Mouse (Mus musculus) megakaryocyte, embryonic 14.5 days (primary cell): Measurements from ENCODE around the gene Ndc80. TPM values are rescaled to one million over a fixed set of nuclear protein-coding genes. Genes with fewer than 3 reads are reported as not detected.

Experiments used
- H3K27me3 ChIP-seq: replicated peaks from 2 replicates; pipeline ENCODE3; 2012; ENCODE audit warnings: inconsistent platforms
- H3K36me3 ChIP-seq: replicated peaks from 2 replicates; pipeline ENCODE3; 2012; ENCODE audit warnings: low read length, inconsistent platforms, mixed read lengths
- H3K4me1 ChIP-seq: 2 replicates; pipeline ENCODE4 v1.6.1; 2012; ENCODE audit warnings: inconsistent platforms
- H3K4me3 ChIP-seq: replicated peaks from 2 replicates; pipeline ENCODE3; 2012; ENCODE audit warnings: moderate library complexity, mild to moderate bottlenecking, inconsistent platforms
- H3K9me3 ChIP-seq: 2 replicates; pipeline ENCODE4 v1.6.1; 2012; ENCODE audit warnings: inconsistent platforms
- FLI1 ChIP-seq: IDR thresholded peaks from 2 replicates; pipeline ENCODE4 v1.6.1; 2012; ENCODE audit warnings: low read length, inconsistent platforms, mixed read lengths
- GATA1 ChIP-seq: IDR thresholded peaks from 3 replicates; pipeline ENCODE4 v1.6.1; 2012; ENCODE audit warnings: mixed read lengths, low read length, inconsistent platforms, borderline replicate concordance
- polyA plus RNA-seq: library from polyadenylated mRNA; stranded (reverse); fragments of >175 nt; gene quantifications from 2 replicates; pipeline ENCODE4 v1.2.3, GENCODE M21; 2012; ENCODE audit warnings: low replicate concordance; ENCODE audit not compliant: insufficient read depth

Gene Ndc80
- polyA plus RNA-seq, 1 experiment = 2.9 TPM

GRCm38 (mm10) chr17:71510297-71510696 is 16.4 kb downstream of the Ndc80 start:
- Histone ChIP-seq H3K36me3 (peaks cover 88% of the 10 kb centered on the region), H3K4me1 (no peaks in the 10 kb centered on the region), H3K9me3 (no peaks in the 10 kb centered on the region), H3K4me3 (no peak overlapping the region), H3K27me3 (no peaks in the 10 kb centered on the region)
- TF ChIP-seq GATA1 (no peak), FLI1 (no peak)

DNA sequence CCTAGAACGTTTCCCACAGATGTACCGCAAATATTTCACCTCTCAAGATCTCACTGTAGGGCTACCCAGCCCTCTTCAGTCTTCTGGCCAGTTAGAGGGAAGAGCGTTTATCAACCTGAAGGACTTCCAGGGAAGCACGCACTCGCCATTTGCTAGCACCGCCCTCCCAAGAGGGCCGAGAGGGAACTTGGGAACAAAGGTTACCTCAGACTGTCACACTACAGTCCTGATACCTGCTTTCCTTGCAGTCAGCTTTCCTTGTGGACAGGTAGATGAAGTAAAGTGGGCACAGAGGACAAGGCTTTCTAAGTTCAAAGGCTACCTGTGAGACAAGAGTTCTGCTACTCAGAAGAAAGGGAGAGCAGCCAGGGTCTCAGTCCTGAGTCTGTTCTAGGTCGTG is 19.8 kb downstream of the Ndc80 start:
- peaks cover 86% of the 10 kb centered on the region for H3K36me3 ChIP-seq

GRCm38 (mm10) chr17:71495784-71496183 is 30.9 kb downstream of the Ndc80 start:
- peaks cover 60% of the 10 kb centered on the region for H3K36me3 ChIP-seq
- TF ChIP-seq GATA1 = no peak
- no peak for TF ChIP-seq FLI1
- no peaks in the 10 kb centered on the region for H3K27me3 ChIP-seq
- no peak overlapping the region for H3K4me3 ChIP-seq
- peaks cover 6% of the 10 kb centered on the region for H3K4me1 ChIP-seq
- H3K9me3 ChIP-seq = no peaks in the 10 kb centered on the region

More for the DNA sequence above, 19.8 kb downstream of the Ndc80 start:
- no peak overlapping the region for H3K4me3 ChIP-seq
- H3K4me1 ChIP-seq = peaks cover 6% of the 10 kb centered on the region
- no peaks in the 10 kb centered on the region for H3K27me3 ChIP-seq
- no peaks in the 10 kb centered on the region for H3K9me3 ChIP-seq
- no peak for TF ChIP-seq GATA1
- TF ChIP-seq FLI1 = no peak

DNA sequence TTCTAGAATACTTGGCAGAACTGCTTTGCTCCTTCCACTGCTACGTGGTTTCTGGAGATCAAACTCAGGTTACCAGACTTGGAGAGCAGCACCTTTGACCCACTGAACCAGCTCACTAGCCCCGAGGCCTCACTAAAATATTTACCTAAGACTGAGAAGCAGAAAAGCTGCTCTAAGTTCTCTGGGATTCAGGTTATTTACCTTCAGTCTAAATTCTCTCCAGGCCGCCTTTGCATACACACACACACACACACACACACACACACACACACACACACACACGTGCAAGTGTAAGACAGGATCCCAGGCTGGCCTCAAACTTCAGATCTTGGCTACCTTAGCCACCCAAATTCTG is 35.3 kb downstream of the Ndc80 start:
- Histone ChIP-seq H3K4me3 (no peak overlapping the region), H3K27me3 (no peaks in the 10 kb centered on the region), H3K9me3 (peaks cover 12% of the 10 kb centered on the region), H3K36me3 (peaks cover 28% of the 10 kb centered on the region), H3K4me1 (peaks cover 27% of the 10 kb centered on the region)
- TF ChIP-seq FLI1 (no peak), GATA1 (no peak)

DNA sequence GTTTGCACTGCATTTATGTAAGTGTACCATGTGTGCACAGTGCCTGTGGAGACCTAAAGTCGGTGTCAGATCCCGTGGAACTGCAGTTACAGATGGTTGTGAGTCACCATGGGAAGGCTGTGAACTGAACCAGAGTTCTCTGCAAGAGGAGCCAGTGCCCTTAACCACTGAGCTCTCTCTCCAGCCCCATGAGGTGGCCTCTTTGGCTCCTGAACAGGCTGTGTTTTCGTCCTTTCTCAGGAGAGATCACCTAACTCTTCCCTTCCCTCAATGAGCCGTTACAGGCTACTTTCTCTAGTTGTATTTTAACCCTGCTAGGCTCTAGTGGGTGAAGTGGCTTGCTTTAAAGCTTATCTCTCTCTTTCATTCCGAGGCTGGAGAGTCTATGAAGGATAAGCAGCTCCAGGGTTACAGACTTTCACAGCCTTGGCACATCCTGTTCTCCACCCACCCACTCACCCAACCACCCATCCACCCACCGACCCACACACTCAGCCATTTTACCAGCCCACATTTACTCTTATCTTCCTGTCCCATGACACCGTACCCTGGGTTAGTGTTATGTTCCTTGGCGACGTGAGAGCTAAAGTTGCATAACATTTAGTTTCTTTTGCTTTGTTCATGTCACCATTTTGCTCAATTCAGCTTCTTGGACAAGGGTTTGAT is 35.9 kb downstream of the Ndc80 start:
- H3K27me3 ChIP-seq = no peaks in the 10 kb centered on the region
- TF ChIP-seq FLI1 (no peak), GATA1 (no peak)
- H3K9me3 ChIP-seq = peaks cover 12% of the 10 kb centered on the region
- no peak overlapping the region for H3K4me3 ChIP-seq
- peaks cover 25% of the 10 kb centered on the region for H3K36me3 ChIP-seq
- H3K4me1 ChIP-seq = peaks cover 32% of the 10 kb centered on the region

DNA sequence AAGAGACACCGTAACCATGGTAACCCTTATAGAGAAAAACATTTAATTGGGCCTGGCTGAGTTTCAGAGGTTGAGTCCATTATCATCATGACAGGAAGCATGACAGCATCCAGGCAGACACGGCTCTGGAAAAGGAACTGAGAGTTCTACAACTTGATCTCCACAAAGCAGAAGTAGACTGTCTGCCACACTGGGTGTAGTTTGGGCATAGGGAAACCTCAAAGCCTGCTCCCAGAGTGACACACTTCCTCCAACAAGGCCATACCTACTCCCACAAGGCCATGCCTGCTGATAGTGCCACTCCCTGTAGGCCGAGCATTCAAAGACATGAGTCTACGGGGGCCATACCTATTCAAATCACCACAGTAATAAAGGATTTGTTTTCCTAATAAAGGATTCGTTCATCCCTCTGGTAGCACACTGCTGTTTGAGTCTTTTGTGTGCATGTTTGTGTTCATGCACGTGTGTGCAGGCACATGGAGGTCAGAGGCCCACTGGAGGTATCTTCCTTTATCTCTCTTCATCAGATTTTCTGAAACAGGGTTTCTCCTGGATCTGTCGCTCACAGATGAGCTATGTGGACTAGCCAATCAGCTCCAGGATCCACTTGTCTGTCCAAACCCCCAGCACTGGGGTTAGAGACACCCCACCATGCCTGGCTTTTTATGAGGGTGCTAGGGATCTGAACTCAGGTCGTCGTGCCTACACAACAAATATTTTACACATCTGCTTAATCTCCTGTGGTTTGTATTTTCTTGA is 36.8 kb downstream of the Ndc80 start:
- H3K27me3 ChIP-seq = no peaks in the 10 kb centered on the region
- TF ChIP-seq GATA1 (no peak), FLI1 (no peak)
- H3K4me1 ChIP-seq = peaks cover 41% of the 10 kb centered on the region
- peaks cover 17% of the 10 kb centered on the region for H3K36me3 ChIP-seq
- H3K4me3 ChIP-seq = no peak overlapping the region
- peaks cover 12% of the 10 kb centered on the region for H3K9me3 ChIP-seq

GRCm38 (mm10) chr17:71486231-71486851 is 40.3 kb downstream of the Ndc80 start:
- H3K27me3 ChIP-seq = peaks cover 2% of the 10 kb centered on the region
- H3K4me3 ChIP-seq = peak overlapping the region; percentile 93
- H3K9me3 ChIP-seq = peaks cover 12% of the 10 kb centered on the region
- peaks cover 44% of the 10 kb centered on the region for H3K4me1 ChIP-seq
- peaks cover 10% of the 10 kb centered on the region for H3K36me3 ChIP-seq
- no peak for TF ChIP-seq FLI1
- TF ChIP-seq GATA1 = no peak

DNA sequence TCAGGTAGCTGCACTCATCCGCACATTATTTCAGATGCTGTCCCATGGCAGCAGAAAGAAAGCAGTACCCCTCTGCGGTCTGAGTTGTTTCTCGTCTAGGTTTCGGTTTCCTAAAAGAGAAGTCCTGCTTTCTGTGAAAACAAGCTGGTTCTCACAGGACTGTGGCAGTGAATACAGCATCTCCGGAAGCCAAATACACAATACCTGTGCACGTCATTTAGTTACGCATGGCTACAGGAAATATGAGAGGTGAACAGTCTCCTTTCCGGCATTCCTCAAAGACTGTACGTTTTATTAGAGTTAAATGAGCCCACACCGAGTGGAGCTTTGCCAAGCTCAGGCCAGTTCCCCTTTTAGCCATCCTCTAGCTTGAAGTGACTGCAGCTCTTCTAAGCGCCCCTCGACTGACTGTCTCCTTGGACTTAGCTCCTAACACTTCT is 40.8 kb downstream of the Ndc80 start:
- Histone ChIP-seq H3K27me3 (peaks cover 2% of the 10 kb centered on the region), H3K36me3 (peaks cover 10% of the 10 kb centered on the region), H3K4me1 (peaks cover 39% of the 10 kb centered on the region), H3K9me3 (peaks cover 12% of the 10 kb centered on the region), H3K4me3 (peak overlapping the region; percentile 93)
- TF ChIP-seq FLI1 = no peak
- TF ChIP-seq GATA1 = no peak

DNA sequence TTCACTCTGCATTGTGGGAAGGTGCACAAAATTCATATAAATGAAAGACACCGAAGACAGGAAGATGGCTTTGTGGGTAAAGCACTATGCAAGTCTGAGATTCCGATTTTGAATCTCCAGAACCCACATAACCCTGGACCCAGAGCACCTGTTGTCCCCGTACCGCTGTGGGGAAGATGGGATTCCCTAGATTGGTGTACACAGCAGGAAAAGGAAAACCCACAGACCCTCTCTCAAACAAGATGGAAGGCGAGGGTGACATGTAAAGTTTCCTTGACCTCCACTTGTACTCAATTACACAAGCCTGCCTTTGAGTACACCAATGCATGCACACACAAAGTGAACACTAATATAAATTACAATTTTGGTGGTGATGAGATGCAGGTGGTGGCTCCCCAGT is 41.9 kb downstream of the Ndc80 start:
- peaks cover 28% of the 10 kb centered on the region for H3K4me1 ChIP-seq
- H3K36me3 ChIP-seq = peaks cover 6% of the 10 kb centered on the region
- TF ChIP-seq GATA1 (no peak), FLI1 (no peak)
- no peak overlapping the region for H3K4me3 ChIP-seq
- peaks cover 9% of the 10 kb centered on the region for H3K9me3 ChIP-seq
- peaks cover 2% of the 10 kb centered on the region for H3K27me3 ChIP-seq

DNA sequence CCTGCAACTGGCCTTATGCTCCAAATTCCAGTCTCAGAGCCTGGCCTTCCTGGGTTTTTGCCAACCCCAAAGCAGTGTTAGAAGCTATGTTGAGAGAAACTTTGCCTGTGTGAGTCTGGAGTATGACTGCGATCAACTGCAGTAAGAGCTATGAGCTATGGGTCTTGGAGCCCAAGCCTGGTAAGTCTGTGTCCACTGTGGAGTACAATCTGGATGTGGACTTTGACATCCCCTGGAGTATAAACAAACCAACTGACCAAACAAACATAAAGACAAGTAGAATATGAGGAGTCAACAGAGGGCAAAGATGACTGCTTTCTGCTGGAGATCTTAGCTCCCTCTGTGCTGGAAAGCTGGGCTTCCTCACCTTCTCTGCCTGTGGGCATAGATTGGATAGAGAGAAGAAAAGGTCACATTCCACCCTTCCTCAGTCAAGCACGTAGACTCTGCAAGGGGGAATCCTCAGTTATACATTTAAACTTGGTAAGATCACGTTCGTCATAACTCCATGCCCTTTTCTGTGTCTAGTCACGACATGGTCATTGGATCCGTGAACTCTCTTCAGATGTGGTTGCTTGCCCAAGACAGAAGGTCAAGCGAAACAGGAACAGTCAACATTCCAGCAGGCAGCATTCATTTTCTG is 43.1 kb downstream of the Ndc80 start:
- no peaks in the 10 kb centered on the region for H3K9me3 ChIP-seq
- H3K36me3 ChIP-seq = no peaks in the 10 kb centered on the region
- no peak overlapping the region for H3K4me3 ChIP-seq
- no peak for TF ChIP-seq GATA1
- no peak for TF ChIP-seq FLI1
- H3K4me1 ChIP-seq = peaks cover 26% of the 10 kb centered on the region
- peaks cover 2% of the 10 kb centered on the region for H3K27me3 ChIP-seq
